Mouse (Mus musculus) c-Kit-negative CD71-positive TER-119-positive erythroid progenitor cells, embryonic 14.5 days (primary cell): ENCODE data around the gene Rsc1a1.

Experiments
- DNase-seq: peaks from one replicate; pipeline ENCODE4 v3.0.0-alpha.2; 2013; ENCODE audit warnings: low read depth, low spot score

Rsc1a1 gene

GRCm38 (mm10) chr4:141654509-141654908 lies 30.9 kb downstream of the Rsc1a1 start:
- no peak for DNase-seq

DNA sequence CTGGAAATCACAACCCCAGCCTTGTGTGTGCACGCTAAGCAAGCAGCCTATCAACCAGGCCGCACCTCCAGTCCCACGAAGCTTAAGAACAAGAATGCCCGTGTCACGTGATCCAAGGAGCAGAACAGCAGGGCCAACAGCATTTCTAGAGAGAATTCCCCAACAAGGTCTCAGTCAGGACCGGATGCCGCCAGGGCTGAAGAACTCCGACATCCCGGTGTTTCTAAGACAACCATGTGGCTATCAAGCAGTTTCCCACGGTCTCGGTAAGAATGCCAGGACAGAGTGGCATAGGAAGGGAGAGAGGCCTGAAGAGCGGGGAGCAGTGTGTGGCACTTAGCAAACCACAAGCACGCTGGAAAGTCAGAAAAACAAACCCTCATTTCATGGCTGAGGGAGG lies 31.6 kb downstream of the Rsc1a1 start:
- no peak for DNase-seq

GRCm38 (mm10) chr4:141653044-141653443 lies 32.4 kb downstream of the Rsc1a1 start:
- DNase-seq: no peak

GRCm38 (mm10) chr4:141651944-141652343 lies 33.5 kb downstream of the Rsc1a1 start:
- no peak for DNase-seq

GRCm38 (mm10) chr4:141651286-141651685 lies 34.1 kb downstream of the Rsc1a1 start:
- no peak for DNase-seq

DNA sequence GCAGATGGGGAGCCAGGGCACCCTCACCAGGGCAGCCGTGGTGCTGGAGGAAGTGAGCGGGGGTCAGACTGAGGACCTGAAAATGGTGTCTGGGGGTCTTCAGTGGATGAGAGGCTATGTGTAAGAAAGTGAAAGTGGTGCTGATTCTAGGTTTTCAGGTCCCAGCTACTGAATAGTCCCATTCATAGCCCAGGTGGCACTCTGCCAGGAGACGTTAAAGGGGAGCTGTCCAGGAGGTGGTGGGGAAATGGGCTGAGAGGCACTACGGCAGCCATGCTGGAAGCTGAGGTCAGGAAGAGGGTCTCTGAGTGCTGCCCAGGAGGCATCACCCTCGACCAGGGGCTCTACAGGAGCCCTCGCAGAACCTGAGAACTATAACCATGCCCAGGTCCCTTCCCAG lies 36.2 kb downstream of the Rsc1a1 start:
- DNase-seq: no peak

GRCm38 (mm10) chr4:141648262-141648661 lies 37.1 kb downstream of the Rsc1a1 start:
- no peak for DNase-seq

DNA sequence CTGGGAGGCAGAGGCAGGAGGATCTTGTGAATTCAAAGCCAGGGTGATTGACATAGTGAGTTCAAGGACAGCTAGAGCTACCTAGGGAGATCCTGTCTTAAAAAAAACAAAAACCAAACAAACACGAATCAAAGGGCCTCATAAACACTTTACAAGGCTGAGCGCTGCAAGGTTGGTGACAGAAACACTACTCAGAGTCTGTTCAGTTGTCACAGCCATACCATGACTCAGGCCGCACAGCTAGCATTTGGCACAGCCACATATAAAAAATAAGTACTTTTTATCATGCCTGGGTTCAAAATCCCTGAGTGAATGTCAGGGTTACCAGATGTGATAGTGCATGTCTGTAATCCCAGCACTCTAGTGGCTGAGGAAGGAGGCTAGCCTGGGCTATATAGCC lies 38.2 kb downstream of the Rsc1a1 start:
- no peak for DNase-seq

DNA sequence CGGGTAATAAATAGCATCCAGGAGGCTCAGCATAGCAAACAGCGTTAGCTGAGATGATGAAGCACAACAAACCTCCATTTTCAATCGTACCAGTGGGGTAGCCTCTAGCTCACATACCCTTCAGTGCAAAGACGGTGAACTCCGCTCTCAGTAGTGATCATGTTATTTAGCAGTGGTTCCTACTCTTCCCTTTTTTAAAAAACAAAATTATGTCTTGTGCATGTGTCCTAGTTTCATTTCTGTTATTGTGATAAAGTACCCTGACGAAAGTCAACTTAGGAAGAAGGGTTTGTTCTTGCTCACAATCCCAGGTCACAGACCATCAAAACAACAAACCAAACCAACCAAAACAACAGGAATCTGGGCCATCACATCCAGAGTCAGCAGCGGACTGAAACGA lies 39.4 kb downstream of the Rsc1a1 start:
- no peak for DNase-seq

GRCm38 (mm10) chr4:141643118-141643855 lies 42.1 kb downstream of the Rsc1a1 start:
- DNase-seq: no peak

DNA sequence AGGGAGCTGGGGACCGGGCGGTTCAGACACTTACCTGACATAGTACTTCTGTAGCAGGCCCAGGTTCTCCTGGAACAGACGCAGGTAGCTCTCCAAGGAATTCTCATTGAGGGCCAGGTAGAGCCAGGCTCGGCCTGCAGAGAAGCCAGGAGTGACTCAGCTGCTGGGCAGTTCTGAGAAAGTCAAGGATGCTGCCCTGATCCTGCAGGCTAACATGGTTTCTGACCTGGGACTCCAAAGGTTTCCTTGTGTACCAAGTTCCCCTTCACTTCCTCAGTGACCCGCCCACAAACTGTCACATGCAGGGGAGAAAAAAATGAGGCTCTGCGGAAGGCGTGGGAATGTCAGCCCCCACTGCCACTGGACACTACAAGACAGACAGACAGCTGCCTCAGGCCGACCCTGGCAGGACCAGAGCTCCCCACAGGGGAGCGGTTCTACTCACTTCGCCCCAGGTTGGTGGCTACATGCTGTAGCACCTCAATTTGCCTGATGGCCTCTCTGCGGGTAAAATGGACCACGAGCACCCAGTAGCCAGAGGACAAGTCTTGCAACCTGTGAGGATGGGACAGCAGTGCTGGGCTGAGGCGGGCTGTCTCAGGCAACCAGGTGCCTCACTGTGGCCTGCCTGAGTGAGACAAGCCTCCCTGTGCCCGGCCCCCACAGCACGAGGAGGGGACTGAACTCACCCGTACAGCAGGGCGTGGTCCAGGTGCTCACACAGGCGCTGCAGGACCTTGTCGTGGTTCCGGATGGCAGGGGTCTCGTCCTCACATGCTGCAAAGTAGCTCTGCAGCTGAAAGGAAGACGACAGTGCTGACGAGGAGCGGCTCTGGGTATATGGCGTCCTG lies 43.2 kb downstream of the Rsc1a1 start:
- DNase-seq: no peak

GRCm38 (mm10) chr4:141641353-141641771 lies 44.0 kb downstream of the Rsc1a1 start:
- no peak for DNase-seq

GRCm38 (mm10) chr4:141639474-141639873 lies 45.9 kb downstream of the Rsc1a1 start:
- DNase-seq: no peak

DNA sequence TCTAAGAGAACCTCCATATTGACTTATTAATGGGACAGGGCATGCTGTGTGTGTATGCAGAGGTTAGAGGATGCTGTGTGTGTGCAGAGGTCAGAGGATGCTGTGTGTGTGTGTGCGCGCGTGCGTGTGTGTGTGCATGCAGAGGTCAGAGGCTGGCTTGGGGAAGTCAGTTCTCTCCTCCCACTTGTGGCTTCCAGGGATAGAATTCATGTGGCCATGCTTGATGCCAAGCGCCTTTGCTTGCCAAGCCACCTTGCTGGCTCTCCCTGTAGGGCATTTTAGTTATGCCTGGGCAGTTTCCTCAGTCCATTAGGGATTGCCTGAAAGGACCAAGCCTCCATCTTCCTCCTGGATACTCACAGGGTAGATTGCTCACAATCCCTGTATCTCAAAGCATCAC lies 48.7 kb downstream of the Rsc1a1 start:
- no peak for DNase-seq

DNA sequence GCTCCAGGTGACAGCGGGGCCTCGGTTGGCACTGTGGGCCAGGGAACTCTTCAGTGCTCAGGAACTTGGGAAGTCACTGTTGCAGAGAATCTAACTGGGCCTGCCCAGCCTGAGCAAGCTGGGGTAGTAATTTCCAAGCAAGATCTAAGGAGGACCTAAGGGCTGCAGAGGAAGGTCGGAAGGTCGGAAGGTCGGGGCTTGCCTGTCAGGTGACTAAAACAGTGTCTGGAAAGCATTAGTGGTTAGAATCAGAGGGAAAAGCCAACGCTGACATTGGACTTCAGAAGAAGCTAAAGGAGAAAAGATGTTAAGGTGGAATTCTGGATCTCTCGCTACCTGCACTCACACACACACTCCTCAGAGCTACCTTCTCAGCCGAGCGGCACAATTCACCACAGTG lies 49.4 kb downstream of the Rsc1a1 start:
- DNase-seq: no peak
